Mouse (Mus musculus): ENCODE results near the gene Gab2.

Gab2 gene

DNA sequence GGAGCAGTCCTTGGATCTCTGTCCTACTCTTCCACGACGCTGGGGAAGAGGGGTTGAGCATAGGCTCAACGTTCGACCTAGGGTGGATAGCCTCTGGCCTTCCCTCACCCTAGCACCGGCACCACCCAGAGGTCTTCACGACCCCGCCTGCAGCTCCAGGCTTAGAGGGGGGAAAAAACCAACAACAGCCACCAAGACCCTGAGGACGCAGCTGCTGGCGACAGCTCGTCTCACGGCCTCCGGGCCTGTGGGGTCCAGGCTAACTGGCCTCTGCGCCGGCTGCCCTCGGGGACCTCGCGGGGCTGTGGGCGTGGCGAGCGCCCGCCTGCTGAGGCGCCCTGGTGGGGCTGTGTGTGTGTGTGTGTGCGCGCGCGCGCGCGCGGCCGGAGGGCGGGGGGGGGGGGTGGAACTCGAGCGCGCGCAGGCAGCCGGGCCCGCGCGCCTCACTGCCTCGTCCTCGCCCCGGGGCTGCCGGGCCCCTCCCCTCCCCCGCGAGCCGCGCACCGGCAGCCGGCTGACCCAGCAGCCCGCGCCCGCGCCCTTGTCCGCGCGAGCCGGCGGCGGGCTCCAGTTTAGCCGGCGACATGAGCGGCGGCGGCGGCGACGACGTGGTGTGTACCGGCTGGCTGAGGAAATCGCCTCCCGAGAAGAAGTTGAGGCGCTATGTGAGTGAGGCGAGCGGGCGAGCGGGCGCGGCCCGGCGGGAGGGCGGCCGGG lies at the start of gene Gab2:
Gab2 (plus strand) TSS at position 345 of the 717 bp plus-strand sequence.
- peak; percentile 88 for DNase-seq

DNA sequence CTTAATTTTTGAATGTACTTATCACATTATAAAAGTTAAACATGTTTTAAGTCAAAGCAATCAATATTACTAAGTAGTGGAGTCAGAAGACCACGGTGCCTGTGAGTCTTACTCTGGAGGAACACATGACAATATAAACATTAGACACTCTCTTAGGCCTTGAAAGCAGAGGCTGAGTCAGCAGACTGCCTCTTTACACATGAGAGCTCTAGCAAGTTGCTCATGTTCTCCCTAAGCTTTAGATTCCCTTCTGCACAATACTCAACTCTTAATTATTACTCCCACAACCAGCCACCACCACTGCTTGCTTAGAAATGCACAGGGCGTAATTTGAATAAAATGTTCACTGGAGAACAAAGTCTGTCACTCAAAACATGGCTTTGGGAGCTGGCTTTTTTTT lies 49.0 kb upstream of the Gab2 start:
- no peak for DNase-seq

DNA sequence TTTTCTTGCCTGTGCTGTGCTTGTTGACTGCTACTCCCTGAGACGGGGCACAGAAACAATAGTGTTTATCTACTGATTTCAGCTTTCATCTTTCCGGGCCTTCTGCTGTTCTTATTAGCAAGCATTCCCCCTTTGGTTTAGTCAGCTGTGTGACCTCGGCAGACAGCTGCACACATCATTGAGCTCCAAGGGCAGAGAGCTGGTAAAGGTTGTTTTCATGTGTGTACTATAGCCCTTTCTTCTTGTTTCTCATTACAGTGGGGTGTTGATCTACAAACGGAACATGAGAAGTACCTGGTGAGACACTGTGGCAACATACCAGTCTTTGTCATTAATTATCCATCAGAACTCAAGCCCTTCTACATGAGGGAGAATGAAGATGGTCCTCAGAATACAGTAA lies 41.7 kb upstream of the Gab2 start:
- DNase-seq, result no peak

DNA sequence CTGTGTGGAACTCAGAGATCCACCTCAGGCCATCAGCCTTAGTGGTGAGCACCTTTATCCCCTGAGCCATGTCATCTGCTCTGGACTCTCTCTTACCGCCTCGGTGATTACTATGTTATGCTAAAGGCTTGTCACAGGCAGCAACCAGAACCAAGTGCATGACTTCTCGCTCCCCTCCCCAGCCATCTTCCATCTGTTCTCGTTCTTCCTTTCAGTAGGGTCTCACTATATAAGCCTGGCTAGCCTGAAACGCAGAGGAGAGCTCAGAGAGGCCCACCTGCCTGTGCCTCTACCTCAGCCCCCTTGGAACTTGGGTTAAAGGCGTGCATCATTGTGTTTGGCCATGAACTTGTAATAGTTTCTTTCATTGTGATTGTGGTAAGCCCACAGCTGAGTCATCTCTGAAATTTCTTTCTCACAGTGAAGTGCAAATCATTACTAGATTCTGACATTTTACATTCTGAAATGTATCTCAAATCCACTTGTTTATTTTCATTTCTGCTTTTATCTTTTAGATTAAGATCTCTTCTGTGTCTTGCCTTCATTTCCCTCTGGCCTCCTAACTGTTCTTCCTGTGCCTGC lies 39.4 kb upstream of the Gab2 start:
- no peak for DNase-seq

DNA sequence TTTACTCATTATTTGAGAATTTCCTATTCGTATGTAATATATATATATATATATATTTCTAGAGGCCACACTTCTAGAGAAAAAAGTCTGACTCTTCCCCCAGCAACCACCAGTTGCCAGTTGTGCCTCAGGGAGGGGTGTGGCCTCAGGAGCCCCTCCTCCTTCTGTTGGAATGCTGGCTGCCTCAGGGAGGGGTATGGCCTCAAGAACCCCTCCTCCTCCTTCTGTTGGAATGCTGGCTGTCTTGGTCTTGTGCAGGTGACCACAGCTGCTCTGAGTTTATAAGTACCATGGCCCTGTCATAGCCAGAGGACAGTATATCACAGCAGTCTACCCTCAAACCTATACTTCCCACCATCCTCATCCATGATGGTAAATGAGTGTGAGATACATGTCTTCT lies 38.4 kb upstream of the Gab2 start:
- DNase-seq, result peak; percentile 29

DNA sequence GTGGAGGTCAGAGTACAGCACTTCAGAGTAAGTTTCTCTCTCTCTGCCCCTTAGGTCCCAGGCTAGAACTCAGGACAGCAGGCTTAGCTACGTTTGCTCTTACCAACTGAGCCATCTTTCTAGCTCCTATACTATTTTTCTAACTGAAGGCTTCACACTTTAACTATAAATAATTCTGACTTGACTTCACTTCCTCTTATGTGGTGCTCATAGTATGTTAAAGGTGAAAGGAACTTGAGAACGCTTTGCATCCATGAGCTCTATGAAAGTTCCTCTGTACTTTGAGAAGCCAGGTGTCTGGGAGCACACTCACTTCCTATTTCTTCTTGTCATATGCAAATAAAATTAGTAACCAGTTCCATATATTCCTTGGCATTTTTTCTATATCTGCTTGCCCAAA lies 20.4 kb upstream of the Gab2 start:
- DNase-seq, result no peak

DNA sequence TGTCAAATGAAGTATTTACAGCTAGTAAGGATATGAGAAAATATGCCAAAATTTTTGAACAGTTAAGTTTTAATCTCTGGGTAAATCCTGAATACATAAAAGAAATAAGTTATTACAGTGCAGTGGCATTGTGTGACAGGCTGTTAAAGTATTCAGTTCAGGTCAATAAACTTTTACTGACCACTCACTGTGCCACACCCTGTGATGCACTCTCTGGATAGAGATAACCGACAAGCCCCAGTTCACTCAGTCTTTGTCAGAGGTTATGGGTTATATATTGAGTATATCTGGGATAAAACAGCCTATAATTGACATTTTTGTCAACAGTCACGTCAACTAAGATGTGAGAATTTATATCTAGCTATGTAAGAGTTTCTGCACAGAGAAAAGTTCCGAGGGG lies 9.9 kb upstream of the Gab2 start:
- DNase-seq, result no peak

DNA sequence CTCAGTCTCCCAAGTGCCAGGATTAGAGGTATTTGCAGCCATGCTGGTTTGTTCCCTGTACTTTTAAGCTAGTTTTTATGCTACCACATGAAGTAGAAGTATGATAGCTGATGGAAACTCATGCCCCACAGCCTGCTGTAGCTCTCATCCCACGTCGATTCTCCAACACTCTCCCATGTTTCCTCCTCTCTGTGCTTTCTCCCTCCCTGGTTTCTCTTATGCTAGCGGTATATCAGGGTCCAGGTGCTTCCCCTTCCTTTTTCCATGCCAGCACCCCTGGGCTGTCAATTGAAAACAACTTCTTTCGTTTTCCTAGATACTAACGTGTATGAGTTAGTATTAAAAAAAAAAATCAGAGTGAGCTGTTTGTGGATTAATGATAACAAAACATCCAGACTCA lies 9.3 kb upstream of the Gab2 start:
- no peak for DNase-seq

DNA sequence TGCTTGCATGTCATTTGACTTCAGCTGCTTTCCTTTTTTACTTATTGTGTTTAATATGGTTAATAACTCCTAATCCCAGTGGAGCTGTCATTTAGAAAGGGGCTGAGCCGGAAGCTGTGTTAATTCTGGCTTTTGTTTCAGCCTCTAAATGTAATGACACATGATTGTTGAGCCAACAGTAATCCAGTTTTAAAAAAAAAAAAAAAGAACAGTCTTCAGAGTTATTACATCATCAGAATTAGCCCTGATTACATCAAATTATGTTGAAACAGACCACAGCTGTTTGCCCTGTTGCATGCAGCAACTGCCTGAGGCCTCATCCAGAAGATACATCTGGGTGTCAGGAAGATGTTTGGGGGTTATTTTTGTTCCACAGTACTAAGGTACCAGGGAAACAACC lies 6.4 kb upstream of the Gab2 start:
- DNase-seq, result no peak

DNA sequence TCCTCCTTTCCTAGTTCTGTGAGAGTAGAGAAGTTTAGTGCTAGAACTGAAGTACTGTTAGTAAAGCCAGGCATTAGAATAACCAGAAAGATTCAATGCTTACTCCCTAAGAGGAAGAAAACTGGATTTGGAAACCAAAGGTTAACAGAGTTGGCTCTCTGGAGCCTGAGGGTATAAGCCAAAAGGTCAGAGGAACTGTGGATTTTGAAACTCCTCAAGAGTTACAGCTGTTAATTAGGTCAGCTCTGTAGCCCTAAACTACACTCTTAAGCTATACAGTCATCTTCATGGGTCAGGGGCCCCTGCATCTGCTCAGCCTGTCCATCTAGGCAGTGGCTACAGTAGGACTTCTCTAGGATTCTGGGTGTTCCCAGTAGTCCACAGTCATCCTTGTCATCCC lies 4.4 kb upstream of the Gab2 start:
- DNase-seq, result no peak

DNA sequence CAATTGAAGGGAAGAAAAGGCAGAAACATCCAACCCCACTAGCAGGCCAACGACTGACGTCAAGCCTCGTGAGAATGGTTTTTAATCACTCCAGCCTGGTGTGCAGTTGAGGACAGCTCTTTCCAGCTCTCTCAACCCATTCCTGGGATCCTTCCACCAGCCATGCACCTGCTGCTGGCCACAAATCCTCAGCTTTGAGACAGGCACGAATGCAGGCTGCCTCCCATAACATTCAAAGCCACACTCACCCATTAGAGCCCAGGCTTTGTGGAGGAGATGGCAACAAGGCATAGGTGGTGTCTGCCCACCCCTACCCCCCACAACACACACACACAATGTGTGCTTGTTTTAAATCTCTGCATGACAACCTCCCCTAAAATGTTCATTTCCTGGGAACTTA lies 2.7 kb upstream of the Gab2 start:
- DNase-seq, result no peak

DNA sequence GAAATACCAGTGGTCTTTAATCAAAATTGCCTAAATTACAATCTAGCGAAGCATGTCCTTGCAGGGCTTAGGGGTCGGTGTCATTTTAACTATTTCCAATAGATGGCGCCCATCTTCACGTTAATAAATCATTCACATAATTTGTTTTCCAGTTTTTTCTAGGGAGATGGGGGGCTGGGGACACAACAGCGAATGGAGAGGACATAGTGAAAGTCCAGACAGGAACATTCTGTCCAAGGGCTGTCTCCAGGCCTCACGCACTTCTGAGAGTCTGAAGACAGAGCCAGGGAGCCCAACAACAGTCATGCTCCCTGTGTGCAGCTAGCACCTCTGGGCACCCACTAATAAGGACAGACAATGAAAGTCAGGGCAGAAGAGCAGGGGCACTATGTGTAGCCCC lies 2.2 kb upstream of the Gab2 start:
- DNase-seq, result peak; percentile 54

DNA sequence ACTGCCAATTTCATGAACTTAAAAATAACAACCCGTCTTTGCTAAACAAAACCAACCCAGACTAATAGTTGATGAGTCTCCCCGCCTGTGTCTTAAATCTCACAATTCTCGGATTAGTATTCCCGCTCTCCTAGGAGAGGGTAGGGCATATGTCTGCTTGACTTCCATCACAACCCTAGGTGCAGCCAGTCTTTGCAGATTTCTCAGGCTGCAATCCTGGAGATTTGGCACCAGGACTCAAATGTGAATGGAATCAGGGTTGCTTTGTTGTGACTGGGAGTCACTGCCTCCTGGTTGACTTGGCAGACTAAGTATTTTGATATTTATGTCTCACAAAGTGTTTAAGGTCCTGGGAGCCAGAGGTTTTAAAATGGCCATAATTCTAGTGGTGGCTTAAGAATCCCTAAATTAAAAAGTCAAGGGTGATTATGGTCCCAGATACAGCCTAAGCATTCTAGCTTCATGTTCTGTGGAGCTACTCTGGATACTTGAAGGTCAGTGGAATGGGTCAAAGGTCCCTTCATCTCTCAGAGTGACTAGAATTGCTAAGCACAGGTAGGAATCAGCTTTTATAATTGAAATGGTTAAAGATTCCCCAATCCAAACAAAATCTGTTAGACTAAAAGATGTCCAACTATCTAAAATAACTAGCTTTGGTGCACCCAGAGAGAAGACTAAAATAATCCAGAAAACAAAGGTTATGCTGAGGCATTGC lies 1.6 kb upstream of the Gab2 start:
- DNase-seq, result no peak

DNA sequence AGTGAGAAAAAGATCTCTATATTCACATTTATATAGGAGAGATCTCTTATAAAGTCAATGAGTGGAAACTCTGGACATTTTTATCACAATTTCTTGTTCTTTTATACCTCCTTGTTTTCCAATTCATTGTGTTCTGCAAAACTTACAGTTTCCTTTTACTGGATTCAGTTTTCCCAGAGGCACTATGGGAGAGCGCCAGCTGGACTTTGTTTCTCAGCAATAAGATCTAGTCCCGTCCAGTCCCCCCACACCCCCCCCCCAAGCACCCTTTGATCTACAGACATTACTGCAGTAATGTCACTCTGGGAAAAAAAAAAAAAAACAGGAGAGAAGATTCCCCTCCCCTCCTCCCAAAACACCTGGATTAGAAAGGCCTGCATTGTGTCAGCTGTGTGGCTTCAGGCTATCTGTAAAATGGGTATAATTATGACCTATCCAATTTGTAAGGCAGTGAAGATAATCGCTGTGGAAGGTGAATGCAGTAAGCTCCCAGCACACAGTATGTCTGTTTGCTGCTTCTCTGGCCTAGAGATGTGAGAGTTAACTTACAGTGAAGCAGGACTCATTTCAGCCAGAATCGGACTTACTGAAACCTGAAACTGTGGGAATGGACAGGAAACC lies 655 bp upstream of the Gab2 start:
- DNase-seq, result peak; percentile 46

DNA sequence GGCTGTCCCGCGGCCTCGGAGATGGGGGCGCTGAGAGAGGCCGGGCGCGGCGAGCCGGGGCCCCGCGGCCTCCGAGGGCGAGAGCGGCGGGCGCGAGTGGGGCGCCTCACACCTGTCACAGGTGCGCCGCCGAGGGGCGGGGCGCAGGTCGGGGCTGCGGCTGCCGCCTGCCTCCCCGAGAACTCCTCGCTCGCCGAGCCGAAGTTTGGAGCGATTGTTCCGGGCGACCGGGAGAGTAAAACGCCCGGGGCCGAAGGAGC lies 503 bp downstream of the Gab2 start:
- peak; percentile 66 for DNase-seq

DNA sequence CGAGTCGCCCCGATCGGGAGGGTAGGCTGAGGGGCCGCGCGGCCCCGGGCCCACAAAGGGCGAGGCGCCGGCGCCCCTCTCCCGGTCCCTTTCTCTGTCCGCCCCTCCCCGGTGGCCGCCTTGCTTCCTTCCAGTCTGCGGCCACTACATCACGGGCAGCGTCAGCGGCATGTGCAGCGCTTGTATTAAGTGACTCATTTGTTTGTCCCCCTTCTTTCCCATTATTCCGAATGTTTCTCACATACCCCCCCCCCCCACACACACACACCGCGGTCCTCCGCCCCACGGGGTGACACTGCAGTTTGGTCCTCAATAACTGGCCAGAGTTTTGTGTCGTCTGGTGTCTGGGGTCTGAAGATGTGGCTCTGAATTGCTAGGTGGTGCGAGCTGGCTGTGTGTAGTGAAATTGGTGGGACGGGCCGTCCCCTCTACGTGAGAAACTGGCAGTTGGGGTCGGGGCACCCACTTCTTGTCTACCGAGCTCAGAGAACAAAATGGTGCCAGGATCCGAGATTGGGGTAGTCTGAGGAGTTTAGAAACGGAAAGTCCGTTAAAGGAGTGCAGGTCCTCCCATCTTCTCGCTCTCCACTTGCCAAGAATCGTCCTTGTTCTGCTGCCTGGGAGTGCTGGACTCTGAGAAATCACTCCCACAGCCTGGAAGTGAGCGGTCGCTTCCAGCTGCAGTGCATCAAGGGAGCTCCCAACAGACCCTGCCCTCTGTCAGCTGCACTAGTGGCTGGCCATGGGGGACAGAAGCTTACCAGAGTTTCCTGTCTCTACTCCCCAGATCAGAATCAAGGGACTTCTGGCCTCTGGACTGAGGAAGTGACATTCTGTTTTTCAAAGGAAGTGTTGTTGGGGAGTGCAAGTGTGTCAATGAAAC lies 1.1 kb downstream of the Gab2 start:
- DNase-seq, result peak; percentile 88

DNA sequence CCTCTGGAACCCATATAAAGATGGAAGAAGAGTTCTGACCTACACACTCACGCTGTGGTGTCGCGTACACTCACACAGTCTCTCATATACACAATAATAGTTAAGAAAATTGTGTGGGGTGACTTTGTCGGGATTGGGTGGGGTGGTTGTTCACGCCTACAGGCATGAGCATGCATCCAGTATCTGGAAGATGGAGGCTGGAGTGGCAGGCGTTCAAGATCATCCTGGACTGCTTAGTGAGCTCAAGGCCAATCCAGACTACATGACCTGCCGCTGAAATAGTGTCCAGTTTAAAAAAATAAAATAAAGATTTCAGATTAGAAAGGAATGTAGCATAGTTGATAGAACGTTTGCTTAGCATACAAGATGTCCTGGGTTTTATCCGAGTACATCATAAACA lies 2.2 kb downstream of the Gab2 start:
- no peak for DNase-seq

DNA sequence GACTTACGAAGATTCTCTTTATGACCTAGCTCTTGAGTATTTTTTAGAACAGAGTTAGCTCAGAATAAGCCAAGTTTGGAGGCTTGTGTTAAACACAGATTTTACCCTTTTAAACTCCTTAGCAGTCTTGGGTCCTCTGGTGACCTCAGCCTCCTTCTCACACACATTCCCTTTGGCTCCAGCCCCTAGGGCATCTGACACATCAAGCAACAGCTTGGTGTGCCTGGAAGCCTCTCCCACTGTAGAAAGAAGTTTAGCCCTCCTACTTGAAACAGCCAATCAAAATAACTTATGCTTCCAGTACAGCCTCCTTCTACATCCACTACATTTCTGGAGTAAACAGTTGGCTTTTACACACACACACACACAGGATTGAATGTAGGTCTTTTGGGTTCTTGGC lies 2.8 kb downstream of the Gab2 start:
- DNase-seq, result peak; percentile 32

DNA sequence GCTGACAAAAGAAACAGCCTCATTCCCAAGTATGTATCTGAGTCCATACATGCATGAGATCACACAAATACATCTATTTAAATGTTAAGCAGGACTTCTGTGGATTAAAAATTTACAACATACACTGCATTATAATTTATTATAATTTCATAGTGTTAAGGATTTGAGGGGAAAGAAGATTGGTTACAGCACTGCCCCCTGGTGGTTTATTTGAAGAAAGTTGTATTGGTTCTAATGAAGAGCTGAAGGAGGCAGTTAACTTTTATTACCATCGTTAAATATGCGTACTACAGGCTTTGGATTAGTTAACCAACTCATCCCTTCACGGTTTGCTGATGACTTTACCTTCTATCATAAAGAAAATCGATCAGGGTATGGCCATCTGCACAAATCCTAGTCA lies 3.9 kb downstream of the Gab2 start:
- no peak for DNase-seq

DNA sequence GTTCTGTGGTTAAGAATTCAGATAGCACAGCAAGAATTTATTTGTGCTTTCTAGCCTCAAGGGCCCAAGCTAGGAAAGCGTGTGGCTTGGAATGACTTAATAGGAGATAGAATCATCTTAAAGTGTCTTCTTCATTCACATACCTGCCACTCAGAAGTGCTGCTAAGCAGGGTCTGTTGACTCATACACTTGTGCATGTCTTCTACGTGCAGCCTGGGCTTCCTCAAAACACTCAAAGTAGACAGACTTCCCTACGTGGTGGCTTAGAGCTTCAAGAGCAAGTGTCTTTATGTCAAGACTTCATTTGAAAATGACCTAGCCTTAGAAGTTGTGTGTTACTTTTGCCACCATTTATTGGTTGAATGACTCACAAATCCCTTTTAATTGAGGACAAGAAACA lies 12.9 kb downstream of the Gab2 start:
- no peak for DNase-seq

DNA sequence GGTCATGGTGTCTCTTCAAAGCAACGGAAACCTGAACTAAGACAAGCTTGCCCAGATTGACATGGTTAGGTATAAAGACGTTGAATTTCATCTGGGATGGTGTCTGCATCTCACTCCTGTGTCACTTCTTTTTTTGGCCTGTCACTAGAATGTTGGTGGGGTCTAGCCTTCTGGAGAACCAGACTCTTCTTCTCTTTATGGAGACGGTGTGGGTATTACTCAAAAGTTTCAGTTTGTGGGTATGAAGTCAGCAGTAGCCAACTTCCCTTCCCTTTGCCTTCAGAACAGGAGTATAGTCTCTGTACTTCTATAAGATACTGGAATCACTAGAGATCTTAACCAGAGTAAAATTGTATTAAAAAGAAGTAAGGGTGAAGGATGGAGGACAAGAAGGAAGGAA lies 26.7 kb downstream of the Gab2 start:
- no peak for DNase-seq

DNA sequence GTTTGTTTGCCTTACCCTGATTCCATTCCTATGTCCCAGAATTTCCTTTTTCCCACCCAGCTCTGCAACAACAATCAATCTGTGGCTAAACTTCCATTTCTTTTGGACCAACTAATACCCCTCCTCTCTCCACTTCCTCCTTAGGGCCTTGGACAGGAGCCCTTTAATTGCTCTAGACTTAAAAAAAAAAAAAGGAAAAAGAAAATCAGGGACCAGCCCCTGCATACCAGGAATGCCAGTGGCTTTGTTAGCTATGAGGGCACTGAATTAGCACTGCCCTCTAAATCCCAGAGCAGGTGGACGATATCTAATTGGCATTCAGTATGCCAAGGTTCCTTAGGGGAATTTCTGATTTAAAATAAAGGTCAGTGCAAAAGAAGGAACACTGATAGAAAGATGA lies 47.6 kb downstream of the Gab2 start:
- DNase-seq, result peak; percentile 18

DNA sequence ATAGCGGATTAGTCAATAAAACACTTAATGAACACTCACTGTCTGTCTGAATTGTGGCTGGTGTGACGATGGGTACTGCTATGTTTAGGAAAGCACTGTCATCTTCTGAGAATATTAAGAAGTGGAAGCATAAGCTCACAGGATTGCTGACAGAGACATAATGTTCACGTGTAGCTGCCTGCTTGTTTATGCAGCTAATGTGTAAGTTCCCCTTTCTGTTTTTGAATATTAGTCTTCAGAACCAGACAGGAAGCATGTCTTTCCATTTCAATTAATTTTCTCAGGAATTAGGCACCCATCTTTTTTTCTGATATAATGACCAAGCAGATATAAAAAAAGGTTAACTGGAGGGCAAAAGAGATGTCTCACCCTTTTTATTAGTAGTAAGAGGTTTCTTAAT lies 55.1 kb downstream of the Gab2 start:
- DNase-seq, result no peak
